Mouse (Mus musculus): ENCODE measurements around the gene Rtf2. TPM values are rescaled to one million over a fixed set of nuclear protein-coding genes. Genes with fewer than 3 reads are reported as not detected.

Rtf2 gene
- polyA plus RNA-seq, 1 experiment from 2014 or later = 74.1 TPM

DNA sequence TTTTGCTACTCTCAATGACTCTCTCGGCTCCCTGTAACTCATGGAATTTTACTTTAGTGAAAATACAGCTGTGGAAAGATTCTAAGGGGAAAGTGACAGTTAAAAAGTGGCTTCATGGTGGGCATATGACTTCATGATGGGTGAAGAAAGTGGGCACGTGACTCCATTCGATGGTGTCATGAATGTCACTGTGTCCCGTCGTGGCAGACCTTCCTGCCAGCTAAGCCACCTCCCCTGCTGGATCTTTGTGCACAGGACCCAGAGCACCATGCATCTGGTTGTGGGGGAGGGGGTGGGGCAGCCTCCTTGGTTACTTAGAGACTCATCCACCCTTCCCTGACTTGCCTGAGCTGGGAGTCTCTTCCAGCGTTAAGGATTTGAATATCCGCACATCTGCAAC lies 36.1 kb upstream of the Rtf2 start:
- ATAC-seq (ENCODE audit: insufficient number of reproducible peaks, insufficient read depth, low FRiP score, low read depth) = no peak
- no peaks in the 10 kb centered on the region for H3K9me3 ChIP-seq (ENCODE audit: control insufficient read depth, low read depth, low read length)
- no peaks in the 10 kb centered on the region for H3K27me3 ChIP-seq (ENCODE audit: control insufficient read depth, insufficient read depth, low read length)
- H3K27ac ChIP-seq (ENCODE audit: low read length) = no peak overlapping the region
- WGBS = 62% methylated on average over 7 of the region's 7 CpGs
- no peaks in the 10 kb centered on the region for H3K36me3 ChIP-seq (ENCODE audit: control insufficient read depth, insufficient read depth, low read length)
- H3K4me2 ChIP-seq (replicated peaks; ENCODE audit: low read depth, low read length) = no peak overlapping the region
- no peak overlapping the region for H3K9ac ChIP-seq (replicated peaks; ENCODE audit: low read depth, low read length)
- no peaks in the 10 kb centered on the region for H3K4me1 ChIP-seq (ENCODE audit: control insufficient read depth, insufficient read depth, low read length)
- H3K4me3 ChIP-seq (ENCODE audit: low read depth, low read length) = no peak overlapping the region

DNA sequence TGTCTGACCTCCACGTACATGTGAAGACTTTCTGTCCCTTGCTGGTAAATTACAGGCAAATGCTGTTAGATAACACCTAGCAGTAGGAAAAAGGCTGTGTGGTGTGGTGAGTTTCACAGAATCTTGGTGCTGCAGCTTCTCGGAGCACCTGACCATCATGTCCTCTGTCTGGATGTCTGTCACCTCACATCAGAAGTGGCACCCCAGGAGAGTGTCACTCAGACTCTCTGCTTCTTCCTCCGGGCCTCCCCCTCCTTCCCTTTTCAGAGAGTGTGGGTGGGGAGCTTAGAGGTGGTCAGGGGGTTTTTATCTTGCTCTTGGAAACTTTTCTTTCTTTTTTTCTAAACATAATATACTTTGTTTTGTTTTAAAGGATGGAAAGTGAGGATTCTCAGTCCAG lies 35.3 kb upstream of the Rtf2 start:
- no peak overlapping the region for H3K4me2 ChIP-seq (replicated peaks; ENCODE audit: low read depth, low read length)
- no peaks in the 10 kb centered on the region for H3K27me3 ChIP-seq (ENCODE audit: control insufficient read depth, insufficient read depth, low read length)
- no peak for ATAC-seq (ENCODE audit: insufficient number of reproducible peaks, insufficient read depth, low FRiP score, low read depth)
- H3K36me3 ChIP-seq (ENCODE audit: control insufficient read depth, insufficient read depth, low read length) = no peaks in the 10 kb centered on the region
- H3K27ac ChIP-seq (ENCODE audit: low read length) = no peak overlapping the region
- H3K9me3 ChIP-seq (ENCODE audit: control insufficient read depth, low read depth, low read length) = no peaks in the 10 kb centered on the region
- H3K4me3 ChIP-seq (ENCODE audit: low read depth, low read length) = no peak overlapping the region
- 52% methylated on average over 3 of the region's 3 CpGs for WGBS
- no peak overlapping the region for H3K9ac ChIP-seq (replicated peaks; ENCODE audit: low read depth, low read length)
- H3K4me1 ChIP-seq (ENCODE audit: control insufficient read depth, insufficient read depth, low read length) = no peaks in the 10 kb centered on the region

DNA sequence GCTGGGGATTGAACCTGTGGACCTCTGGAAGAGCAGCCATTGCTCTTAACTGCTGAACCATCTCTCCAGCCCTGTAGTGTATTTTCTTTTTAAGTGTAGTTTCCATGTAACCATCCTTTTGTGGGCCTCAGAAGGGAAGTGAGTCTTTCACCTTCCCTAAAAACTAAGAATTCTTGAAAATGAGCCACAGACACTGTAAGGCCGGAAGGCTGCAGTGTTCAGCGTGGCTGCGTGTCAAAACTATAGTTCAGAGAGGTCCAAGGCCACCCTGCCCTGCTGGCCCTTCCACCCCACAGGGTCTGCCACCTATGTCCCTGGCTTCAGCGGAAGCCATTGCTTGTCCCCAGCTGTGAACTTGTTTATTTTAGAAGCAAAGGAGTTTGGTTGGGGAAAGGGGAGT lies 34.2 kb upstream of the Rtf2 start:
- 64% methylated on average over 4 of the region's 4 CpGs for WGBS
- H3K9ac ChIP-seq (replicated peaks; ENCODE audit: low read depth, low read length) = no peak overlapping the region

DNA sequence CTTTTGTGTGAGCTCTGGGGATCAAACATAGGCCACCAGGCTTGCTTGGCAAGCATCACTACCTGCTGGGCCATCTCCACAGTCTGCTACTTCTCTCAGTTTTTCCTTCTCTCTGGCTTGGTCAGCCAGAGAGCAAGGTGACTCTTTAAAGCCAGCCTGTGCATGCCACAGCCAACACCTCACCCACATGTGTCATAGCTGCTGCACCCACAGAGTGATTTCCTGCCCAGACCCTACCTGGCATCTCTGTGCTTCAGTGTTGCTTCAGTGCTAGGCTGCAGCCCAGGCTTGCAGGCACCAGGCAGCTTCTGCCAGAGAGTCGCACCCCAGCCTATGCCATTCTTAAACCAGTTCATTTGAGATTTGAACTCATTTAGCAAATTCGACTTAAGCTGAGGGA lies 32.9 kb upstream of the Rtf2 start:
- Histone ChIP-seq H3K27ac (ENCODE audit: low read length) (no peak overlapping the region), H3K9me3 (ENCODE audit: control insufficient read depth, low read depth, low read length) (no peaks in the 10 kb centered on the region), H3K9ac (replicated peaks; ENCODE audit: low read depth, low read length) (no peak overlapping the region), H3K27me3 (ENCODE audit: control insufficient read depth, insufficient read depth, low read length) (no peaks in the 10 kb centered on the region), H3K4me2 (replicated peaks; ENCODE audit: low read depth, low read length) (no peak overlapping the region), H3K4me1 (ENCODE audit: control insufficient read depth, insufficient read depth, low read length) (0 out of 2 replicates have a peak, but pooled peaks cover 2% of the 10 kb centered on the region), H3K4me3 (ENCODE audit: low read depth, low read length) (no peak overlapping the region), H3K36me3 (ENCODE audit: control insufficient read depth, insufficient read depth, low read length) (no peaks in the 10 kb centered on the region)
- 73% methylated on average over 2 of the region's 2 CpGs for WGBS
- no peak for ATAC-seq (ENCODE audit: insufficient number of reproducible peaks, insufficient read depth, low FRiP score, low read depth)

More for the DNA sequence above, 34.2 kb upstream of the Rtf2 start:
- no peaks in the 10 kb centered on the region for H3K4me1 ChIP-seq (ENCODE audit: control insufficient read depth, insufficient read depth, low read length)
- H3K36me3 ChIP-seq (ENCODE audit: control insufficient read depth, insufficient read depth, low read length) = no peaks in the 10 kb centered on the region
- no peak overlapping the region for H3K27ac ChIP-seq (ENCODE audit: low read length)
- no peaks in the 10 kb centered on the region for H3K9me3 ChIP-seq (ENCODE audit: control insufficient read depth, low read depth, low read length)
- no peaks in the 10 kb centered on the region for H3K27me3 ChIP-seq (ENCODE audit: control insufficient read depth, insufficient read depth, low read length)
- H3K4me2 ChIP-seq (replicated peaks; ENCODE audit: low read depth, low read length) = no peak overlapping the region
- no peak for ATAC-seq (ENCODE audit: insufficient number of reproducible peaks, insufficient read depth, low FRiP score, low read depth)
- no peak overlapping the region for H3K4me3 ChIP-seq (ENCODE audit: low read depth, low read length)

DNA sequence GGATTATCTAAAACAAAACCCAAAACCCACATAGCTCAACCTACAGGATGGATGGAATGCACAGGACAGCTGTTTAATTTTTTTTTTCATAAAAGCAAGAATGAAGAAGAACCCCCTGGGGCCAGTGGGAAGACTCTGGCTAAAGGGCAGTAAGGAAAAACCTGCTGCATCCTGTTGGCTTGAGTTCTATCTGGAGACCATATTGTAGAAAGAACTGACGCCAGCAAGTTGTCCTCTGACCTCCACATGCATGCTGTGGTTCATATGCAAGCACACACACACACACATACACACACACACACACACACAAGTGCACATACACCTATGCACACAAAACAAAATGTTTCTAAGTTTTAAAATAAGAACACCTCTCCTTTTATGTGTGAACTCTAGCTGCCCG lies 29.7 kb upstream of the Rtf2 start:
- ATAC-seq (ENCODE audit: insufficient number of reproducible peaks, insufficient read depth, low FRiP score, low read depth) = no peak
- H3K4me2 ChIP-seq (replicated peaks; ENCODE audit: low read depth, low read length) = no peak overlapping the region
- peaks cover 13% of the 10 kb centered on the region; the same call in 1 of the 2 replicates for H3K4me1 ChIP-seq (ENCODE audit: control insufficient read depth, insufficient read depth, low read length)
- H3K36me3 ChIP-seq (ENCODE audit: control insufficient read depth, insufficient read depth, low read length) = no peaks in the 10 kb centered on the region
- H3K27me3 ChIP-seq (ENCODE audit: control insufficient read depth, insufficient read depth, low read length) = no peaks in the 10 kb centered on the region
- no peak overlapping the region for H3K27ac ChIP-seq (ENCODE audit: low read length)
- no peak overlapping the region for H3K4me3 ChIP-seq (ENCODE audit: low read depth, low read length)
- no peak overlapping the region for H3K9ac ChIP-seq (replicated peaks; ENCODE audit: low read depth, low read length)
- H3K9me3 ChIP-seq (ENCODE audit: control insufficient read depth, low read depth, low read length) = no peaks in the 10 kb centered on the region
- WGBS = 82% methylated on average over 2 of the region's 2 CpGs

DNA sequence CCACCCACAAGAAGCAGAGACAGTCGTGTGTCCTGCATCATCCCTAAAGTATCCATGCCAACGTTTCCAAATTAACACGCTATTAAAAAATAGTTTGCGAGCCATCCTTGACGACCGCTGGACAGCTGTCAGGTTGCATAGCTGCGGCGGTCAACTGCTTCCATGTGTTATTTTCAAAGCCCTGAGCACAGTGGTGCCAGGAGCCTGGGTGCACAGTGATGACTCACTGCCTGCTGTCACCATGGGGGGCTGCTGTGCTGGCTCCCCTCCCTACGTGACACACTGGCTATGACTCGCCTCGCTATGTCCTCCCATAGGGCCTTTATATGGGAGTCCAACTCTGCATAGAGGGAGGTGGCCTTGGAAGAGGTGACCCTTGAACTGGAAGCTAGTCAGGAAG lies 29.3 kb upstream of the Rtf2 start:
- Histone ChIP-seq H3K9me3 (ENCODE audit: control insufficient read depth, low read depth, low read length) (no peaks in the 10 kb centered on the region), H3K27me3 (ENCODE audit: control insufficient read depth, insufficient read depth, low read length) (no peaks in the 10 kb centered on the region), H3K36me3 (ENCODE audit: control insufficient read depth, insufficient read depth, low read length) (no peaks in the 10 kb centered on the region), H3K9ac (replicated peaks; ENCODE audit: low read depth, low read length) (no peak overlapping the region), H3K27ac (ENCODE audit: low read length) (no peak overlapping the region), H3K4me2 (replicated peaks; ENCODE audit: low read depth, low read length) (no peak overlapping the region), H3K4me1 (ENCODE audit: control insufficient read depth, insufficient read depth, low read length) (peaks cover 13% of the 10 kb centered on the region; the same call in 1 of the 2 replicates), H3K4me3 (ENCODE audit: low read depth, low read length) (no peak overlapping the region)
- ATAC-seq (ENCODE audit: insufficient number of reproducible peaks, insufficient read depth, low FRiP score, low read depth) = no peak
- 86% methylated on average over 11 of the region's 11 CpGs for WGBS

DNA sequence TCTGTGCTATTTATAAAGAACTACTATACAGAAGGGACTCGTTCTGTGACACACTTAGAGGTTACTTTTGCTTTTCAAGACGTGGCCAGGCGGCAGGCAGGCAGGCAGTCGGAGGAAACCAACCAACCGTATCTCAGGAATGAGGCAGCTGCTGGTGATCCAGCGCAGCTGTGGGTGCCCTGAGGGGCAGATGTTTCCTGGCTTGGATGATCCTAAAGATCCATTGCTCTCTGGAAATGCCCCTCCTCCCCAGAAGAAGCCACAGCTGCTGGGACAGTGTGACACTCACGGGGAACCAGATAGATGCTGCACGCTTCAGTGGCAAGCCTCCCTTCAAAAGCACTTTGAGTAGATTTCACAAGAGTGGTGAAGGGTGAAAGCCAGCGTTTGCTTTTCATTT lies 27.9 kb upstream of the Rtf2 start:
- 8% methylated on average over 9 of the region's 9 CpGs for WGBS
- Histone ChIP-seq H3K4me1 (ENCODE audit: control insufficient read depth, insufficient read depth, low read length) (peaks cover 13% of the 10 kb centered on the region; the same call in 1 of the 2 replicates), H3K9ac (replicated peaks; ENCODE audit: low read depth, low read length) (no peak overlapping the region), H3K36me3 (ENCODE audit: control insufficient read depth, insufficient read depth, low read length) (no peaks in the 10 kb centered on the region), H3K27me3 (ENCODE audit: control insufficient read depth, insufficient read depth, low read length) (no peaks in the 10 kb centered on the region), H3K4me3 (ENCODE audit: low read depth, low read length) (no peak overlapping the region), H3K27ac (ENCODE audit: low read length) (no peak overlapping the region), H3K9me3 (ENCODE audit: control insufficient read depth, low read depth, low read length) (no peaks in the 10 kb centered on the region), H3K4me2 (replicated peaks; ENCODE audit: low read depth, low read length) (0 out of 2 replicates have a peak overlapping the region, but pooled peaks have one; percentile 10)
- ATAC-seq (ENCODE audit: insufficient number of reproducible peaks, insufficient read depth, low FRiP score, low read depth) = no peak

DNA sequence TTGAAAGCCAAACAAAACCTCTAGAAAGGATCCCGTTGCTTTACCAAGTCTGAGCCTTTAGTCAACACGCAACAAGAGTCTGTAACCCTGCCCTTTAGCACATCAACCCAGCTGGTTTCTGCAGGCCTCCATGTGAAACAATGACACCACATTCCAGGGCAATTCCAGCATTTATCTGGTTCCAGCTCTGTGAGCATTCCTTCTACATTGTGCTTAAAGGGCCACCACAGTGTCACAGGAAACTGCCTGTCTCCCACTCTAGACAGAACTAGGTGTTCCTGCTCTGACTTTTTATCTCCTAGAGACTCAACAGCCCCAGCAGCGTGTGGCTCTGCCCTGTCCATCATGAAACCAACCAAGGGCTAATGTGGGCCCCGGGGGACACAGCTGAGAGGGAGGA lies 27.1 kb upstream of the Rtf2 start:
- WGBS = 12% methylated on average over 4 of the region's 4 CpGs
- Histone ChIP-seq H3K4me3 (ENCODE audit: low read depth, low read length) (no peak overlapping the region), H3K4me2 (replicated peaks; ENCODE audit: low read depth, low read length) (no peak overlapping the region), H3K9ac (replicated peaks; ENCODE audit: low read depth, low read length) (no peak overlapping the region), H3K36me3 (ENCODE audit: control insufficient read depth, insufficient read depth, low read length) (no peaks in the 10 kb centered on the region), H3K27me3 (ENCODE audit: control insufficient read depth, insufficient read depth, low read length) (no peaks in the 10 kb centered on the region), H3K27ac (ENCODE audit: low read length) (no peak overlapping the region; the same call in 1 of the 2 replicates), H3K4me1 (ENCODE audit: control insufficient read depth, insufficient read depth, low read length) (peaks cover 13% of the 10 kb centered on the region; the same call in 1 of the 2 replicates), H3K9me3 (ENCODE audit: control insufficient read depth, low read depth, low read length) (no peaks in the 10 kb centered on the region)
- no peak; the same call in 1 of the 2 replicates for ATAC-seq (ENCODE audit: insufficient number of reproducible peaks, insufficient read depth, low FRiP score, low read depth)

DNA sequence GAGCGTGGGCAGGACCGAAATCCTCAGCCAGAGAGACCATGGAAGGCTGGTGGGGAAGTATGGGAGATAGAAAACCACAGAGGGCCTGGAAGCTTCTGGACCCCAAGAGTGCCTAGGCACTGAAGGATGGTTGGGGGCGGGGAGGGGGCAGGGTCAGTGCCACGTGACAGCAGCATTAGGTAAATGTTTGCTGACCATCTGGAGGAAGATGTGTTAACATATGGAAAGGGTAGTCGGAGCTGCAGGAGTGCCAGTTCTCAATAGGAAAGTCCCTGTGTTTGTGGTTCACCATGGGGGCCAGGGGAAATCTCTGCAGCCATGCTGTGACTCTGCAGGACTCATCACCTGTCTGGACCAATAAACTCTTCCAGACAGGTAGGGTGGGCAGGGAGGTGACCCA lies 26.5 kb upstream of the Rtf2 start:
- no peaks in the 10 kb centered on the region for H3K27me3 ChIP-seq (ENCODE audit: control insufficient read depth, insufficient read depth, low read length)
- H3K27ac ChIP-seq (ENCODE audit: low read length) = no peak overlapping the region
- no peak for ATAC-seq (ENCODE audit: insufficient number of reproducible peaks, insufficient read depth, low FRiP score, low read depth)
- H3K36me3 ChIP-seq (ENCODE audit: control insufficient read depth, insufficient read depth, low read length) = no peaks in the 10 kb centered on the region
- no peaks in the 10 kb centered on the region for H3K9me3 ChIP-seq (ENCODE audit: control insufficient read depth, low read depth, low read length)
- H3K9ac ChIP-seq (replicated peaks; ENCODE audit: low read depth, low read length) = no peak overlapping the region
- WGBS = 42% methylated on average over 5 of the region's 5 CpGs
- no peak overlapping the region for H3K4me2 ChIP-seq (replicated peaks; ENCODE audit: low read depth, low read length)
- peaks cover 13% of the 10 kb centered on the region; the same call in 1 of the 2 replicates for H3K4me1 ChIP-seq (ENCODE audit: control insufficient read depth, insufficient read depth, low read length)
- H3K4me3 ChIP-seq (ENCODE audit: low read depth, low read length) = no peak overlapping the region

All from stomach, embryonic 14.5 days (tissue).